Mouse (Mus musculus) midbrain, embryonic 11.5 days (tissue): ENCODE data around the gene Hpgd. TPM values are rescaled to one million over a fixed set of nuclear protein-coding genes. Genes with fewer than 3 reads are reported as not detected.
A peak's percentile ranks its signal among the peaks of the same experiment; 100 is the strongest.

Experiments
- ATAC-seq: fragments of 200-750 bp; cut with Nextera tagmentation; 2 replicates; pipeline ENCODE4 v1.8.0; 2017; ENCODE audit warnings: moderate TSS enrichment, moderate library complexity; ENCODE audit not compliant: low FRiP score
- DNase-seq: peaks from one replicate; pipeline ENCODE4 v3.0.0; 2015; ENCODE audit warnings: low spot score; ENCODE audit errors: missing footprints
- H3K27ac ChIP-seq: fragments of 300-500 bp; sonication (generic); 2 replicates; pipeline ENCODE4 v1.5.1; 2014; ENCODE audit warnings: low read depth, low read length
- H3K27me3 ChIP-seq: fragments of 300-500 bp; sonication (generic); 2 replicates; pipeline ENCODE4 v1.6.1; 2014; ENCODE audit warnings: mild to moderate bottlenecking, low read length, moderate library complexity, mixed read lengths; ENCODE audit not compliant: control insufficient read depth, insufficient read depth
- H3K36me3 ChIP-seq: fragments of 300-500 bp; sonication (generic); 2 replicates; pipeline ENCODE4 v1.6.1; 2014; ENCODE audit warnings: mild to moderate bottlenecking, low read length, moderate library complexity, mixed read lengths; ENCODE audit not compliant: control insufficient read depth, insufficient read depth
- H3K4me1 ChIP-seq: fragments of 300-500 bp; sonication (generic); 2 replicates; pipeline ENCODE4 v1.6.1; 2014; ENCODE audit warnings: low read length; ENCODE audit not compliant: control insufficient read depth, insufficient read depth
- H3K4me2 ChIP-seq: fragments of 300-500 bp; sonication (generic); 2 replicates; pipeline ENCODE4 v1.6.1; 2014; ENCODE audit warnings: mild to moderate bottlenecking, moderate library complexity
- H3K4me3 ChIP-seq: fragments of 300-500 bp; sonication (generic); 2 replicates; pipeline ENCODE4 v1.5.1; 2014; ENCODE audit warnings: low read depth, low read length
- H3K9ac ChIP-seq: fragments of 300-500 bp; sonication (generic); 2 replicates; pipeline ENCODE4 v1.6.1; 2014; ENCODE audit warnings: low read length
- H3K9me3 ChIP-seq: fragments of 300-500 bp; sonication (generic); 2 replicates; pipeline ENCODE4 v1.6.1; 2016; ENCODE audit warnings: low read length; ENCODE audit not compliant: control insufficient read depth
- WGBS: fragments of 180-500 bp; shearing (Covaris S2); extraction: QIAGEN DNeasy Blood & Tissue Kit; methylation state at CpG from one replicate; pipeline ENCODE4 v1.1.7; 2014; 5-methylcytosine and 5-hydroxymethylcytosine counted together
- polyA plus RNA-seq: library from polyadenylated mRNA; unstranded; fragments of >200 nt; fragmentation: Nextera tagmentation; extraction: Ambion mirVana; gene quantifications from 2 replicates; pipeline ENCODE4 v1.2.1, GENCODE M21; 2014

Gene Hpgd
- polyA plus RNA-seq, 1 experiment from 2014 or later: 13.9 TPM

- ATAC-seq: no peak
- no peak overlapping the region for H3K4me2 ChIP-seq
- no peak overlapping the region for H3K27ac ChIP-seq
- DNase-seq: no peak
- H3K36me3 ChIP-seq: no peaks in the 10 kb centered on the region
- no peak overlapping the region for H3K9ac ChIP-seq
- H3K4me3 ChIP-seq: no peak overlapping the region
- H3K9me3 ChIP-seq: no peaks in the 10 kb centered on the region
- H3K4me1 ChIP-seq: no peaks in the 10 kb centered on the region
- H3K27me3 ChIP-seq: no peaks in the 10 kb centered on the region
- WGBS: 88% methylated on average over 6 of the region's 6 CpGs
These were observed 49.1 kb downstream of the Hpgd start for GRCm38 (mm10) chr8:56343505-56343904.

GRCm38 (mm10) chr8:56343940-56344339 lies 49.6 kb downstream of the Hpgd start:
- Histone ChIP-seq H3K9ac (no peak overlapping the region), H3K4me3 (no peak overlapping the region), H3K27me3 (no peaks in the 10 kb centered on the region), H3K27ac (no peak overlapping the region), H3K4me1 (no peaks in the 10 kb centered on the region), H3K9me3 (no peaks in the 10 kb centered on the region), H3K36me3 (no peaks in the 10 kb centered on the region), H3K4me2 (no peak overlapping the region)
- DNase-seq (no peak), ATAC-seq (no peak)
- WGBS: 83% methylated on average over 2 of the region's 2 CpGs

- no peak for ATAC-seq
- no peak overlapping the region for H3K4me3 ChIP-seq
- no peaks in the 10 kb centered on the region for H3K9me3 ChIP-seq
These were observed 50.0 kb downstream of the Hpgd start for GRCm38 (mm10) chr8:56344359-56344758.

GRCm38 (mm10) chr8:56345641-56346420 lies 51.4 kb downstream of the Hpgd start:
- H3K9ac ChIP-seq: no peak overlapping the region
- H3K27me3 ChIP-seq: no peaks in the 10 kb centered on the region
- no peaks in the 10 kb centered on the region for H3K36me3 ChIP-seq
- ATAC-seq (no peak), DNase-seq (peak; percentile 71)
- WGBS: 87% methylated on average over 5 of the region's 5 CpGs
- no peaks in the 10 kb centered on the region for H3K4me1 ChIP-seq
- H3K9me3 ChIP-seq: no peaks in the 10 kb centered on the region
- no peak overlapping the region for H3K4me3 ChIP-seq
- H3K27ac ChIP-seq: no peak overlapping the region
- H3K4me2 ChIP-seq: no peak overlapping the region

More at GRCm38 (mm10) chr8:56344359-56344758, 50.0 kb downstream of the Hpgd start:
- no peak overlapping the region for H3K4me2 ChIP-seq
- whole genome bisulfite sequencing: 72% methylated on average over 1 of the region's 1 CpGs
- no peaks in the 10 kb centered on the region for H3K4me1 ChIP-seq
- no peaks in the 10 kb centered on the region for H3K36me3 ChIP-seq
- H3K27ac ChIP-seq: no peak overlapping the region
- no peaks in the 10 kb centered on the region for H3K27me3 ChIP-seq
- no peak for DNase-seq
- no peak overlapping the region for H3K9ac ChIP-seq

GRCm38 (mm10) chr8:56363180-56363579 lies 68.8 kb downstream of the Hpgd start:
- Histone ChIP-seq H3K9me3 (no peaks in the 10 kb centered on the region), H3K27ac (no peak overlapping the region), H3K4me2 (no peak overlapping the region), H3K4me3 (no peak overlapping the region), H3K9ac (no peak overlapping the region), H3K36me3 (no peaks in the 10 kb centered on the region), H3K4me1 (no peaks in the 10 kb centered on the region), H3K27me3 (no peaks in the 10 kb centered on the region)
- no peak for ATAC-seq
- no peak for DNase-seq
- WGBS: 90% methylated on average over 2 of the region's 2 CpGs
